Mouse (Mus musculus) megakaryocyte progenitor cell, adult 5-6 weeks (primary cell): ENCODE measurements around the gene Adra1b. TPM values are rescaled to one million over a fixed set of nuclear protein-coding genes. Genes with fewer than 3 reads are reported as not detected.

Source experiments
- ATAC-seq: replicated peaks from 2 replicates; pipeline ENCODE4 v1.8.0; 2016; ENCODE audit warnings: mild to moderate bottlenecking, moderate TSS enrichment, inconsistent platforms; ENCODE audit not compliant: poor library complexity
- total RNA-seq, 2 experiments: library from RNA; stranded (forward) in 1 of 2; stranded (reverse) in 1 of 2; fragments of 157-497, 149-512 nt in 1 of 2; fragments of 200-1000 nt in 1 of 2; gene quantifications; 2 replicates each; pipeline versions ENCODE4 v1.2.3 to v1.2.4; 2015 to 2017

The Adra1b gene
- total RNA-seq (2015): not detected in 2 replicates
- total RNA-seq (2017): not detected in 2 replicates

DNA sequence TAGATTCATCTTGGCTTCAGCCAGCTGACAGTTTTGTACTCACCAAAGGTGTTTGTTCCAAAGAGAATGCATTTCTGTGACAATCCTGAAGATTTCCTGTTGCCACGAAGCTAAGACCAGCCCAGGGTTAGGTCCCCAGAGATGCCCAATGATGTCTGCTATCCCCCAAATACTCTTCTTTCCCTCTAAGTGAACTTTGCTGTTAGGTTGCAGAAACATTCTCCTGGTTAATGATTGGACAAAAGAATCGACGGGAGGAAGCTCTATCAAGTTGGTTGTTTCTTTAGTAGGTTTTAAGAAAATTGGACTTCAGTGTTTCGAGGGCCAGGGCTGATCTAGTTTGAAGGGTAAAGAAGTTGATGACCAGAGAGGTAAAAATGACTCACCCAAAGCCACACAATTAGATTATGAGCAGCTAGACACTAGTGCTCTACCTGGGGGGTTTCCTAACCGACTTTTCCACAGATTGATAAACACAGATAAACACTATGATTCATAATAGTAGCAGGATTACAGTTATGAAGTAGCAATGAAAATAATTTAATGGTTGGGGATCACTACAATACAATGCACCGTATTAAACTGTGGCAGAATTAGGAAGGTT lies at the start of gene Adra1b:
Gene Adra1b (minus strand): TSS at position 160 of the 604 bp plus-strand sequence.
- no peak for ATAC-seq

DNA sequence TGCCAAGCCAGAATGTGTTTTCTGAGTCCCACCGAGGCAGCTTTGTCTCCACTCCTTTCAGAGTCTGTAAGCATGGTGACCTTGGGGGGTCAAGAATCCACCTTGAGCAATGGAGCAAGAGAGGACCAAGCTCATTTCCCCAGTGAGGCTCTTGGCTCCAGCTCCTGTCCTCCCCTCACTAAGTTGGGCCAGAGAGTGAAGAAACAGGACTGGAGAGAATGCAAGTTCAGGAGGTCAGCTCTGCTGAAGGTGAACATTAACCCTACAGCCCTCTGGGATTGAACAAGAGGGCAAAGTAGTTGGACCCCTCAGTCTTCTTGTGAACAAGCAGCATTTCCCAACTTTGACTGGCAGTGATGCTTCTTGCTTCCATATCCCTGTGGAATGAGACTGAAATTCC lies 49.3 kb upstream of the Adra1b start:
- ATAC-seq: no peak

DNA sequence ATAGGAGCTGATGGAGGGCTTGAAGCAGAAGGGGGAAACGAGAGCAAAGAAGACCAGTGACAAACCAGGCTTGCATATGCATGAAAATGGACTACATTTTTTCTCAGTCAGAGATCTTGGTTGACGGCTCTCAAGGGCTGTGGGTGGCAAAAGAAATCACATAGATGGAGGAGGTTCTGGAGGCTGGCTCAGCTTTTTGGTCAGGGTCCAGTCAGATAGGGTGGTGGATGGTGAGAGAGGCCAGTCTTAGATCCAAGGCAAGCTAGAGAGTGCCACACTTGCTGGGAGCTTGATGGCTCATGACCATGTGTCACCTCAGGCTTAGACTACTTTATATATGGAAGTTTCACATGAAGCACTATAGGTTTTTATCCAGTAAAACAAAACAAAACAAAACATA lies 42.8 kb upstream of the Adra1b start:
- no peak for ATAC-seq

DNA sequence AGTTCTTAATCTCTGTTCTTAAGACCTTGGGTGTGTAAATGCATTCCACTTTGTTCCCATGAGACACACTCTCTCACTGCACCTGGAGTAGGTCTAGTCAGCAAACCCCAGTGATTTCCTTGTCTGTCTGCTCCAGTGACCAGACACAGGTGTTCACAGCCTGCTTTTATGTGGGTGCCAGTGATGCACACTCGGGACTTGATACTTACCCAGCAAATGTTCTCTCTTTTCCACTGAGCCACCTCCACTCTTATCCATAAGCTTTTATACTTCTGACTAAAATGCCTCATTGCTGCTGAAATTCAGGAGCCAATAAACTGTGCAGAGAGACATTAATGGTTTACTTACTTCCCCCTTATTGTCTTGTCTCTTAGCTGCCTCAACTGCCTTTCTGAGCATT lies 42.2 kb upstream of the Adra1b start:
- no peak for ATAC-seq

DNA sequence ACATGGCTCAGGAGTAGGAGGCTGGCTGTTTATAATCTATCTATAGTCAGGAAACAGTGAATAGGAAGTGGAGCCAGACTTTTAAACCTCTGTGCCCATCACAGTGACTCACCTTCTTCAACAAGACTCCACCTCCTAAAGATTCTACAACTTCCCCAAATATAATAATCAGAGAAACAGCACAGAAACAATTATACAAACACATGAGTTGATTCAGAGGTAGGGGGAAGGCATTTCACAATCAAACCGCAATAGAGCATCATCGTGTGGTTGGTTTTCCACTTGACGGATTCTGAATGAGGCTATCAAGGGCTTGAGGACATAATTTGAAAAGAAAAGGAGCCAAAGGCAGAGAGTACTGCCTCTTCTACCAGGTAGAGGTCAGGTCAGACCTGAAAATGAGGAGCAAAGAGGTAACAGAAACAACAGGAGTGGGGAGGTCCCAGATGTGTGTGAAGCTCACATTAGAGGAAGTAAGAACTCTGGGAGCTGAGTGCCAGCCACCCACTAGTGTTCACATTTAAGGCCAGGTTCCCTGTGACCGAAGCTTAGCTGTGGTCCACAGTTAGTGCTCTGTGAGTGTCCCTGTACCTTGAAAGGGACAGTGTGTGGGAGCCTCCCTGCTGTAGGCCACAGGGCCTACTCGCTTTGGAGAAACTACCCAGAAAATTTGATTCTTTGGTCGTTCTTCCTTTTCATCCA lies 39.6 kb upstream of the Adra1b start:
- peak; percentile 93 for ATAC-seq

DNA sequence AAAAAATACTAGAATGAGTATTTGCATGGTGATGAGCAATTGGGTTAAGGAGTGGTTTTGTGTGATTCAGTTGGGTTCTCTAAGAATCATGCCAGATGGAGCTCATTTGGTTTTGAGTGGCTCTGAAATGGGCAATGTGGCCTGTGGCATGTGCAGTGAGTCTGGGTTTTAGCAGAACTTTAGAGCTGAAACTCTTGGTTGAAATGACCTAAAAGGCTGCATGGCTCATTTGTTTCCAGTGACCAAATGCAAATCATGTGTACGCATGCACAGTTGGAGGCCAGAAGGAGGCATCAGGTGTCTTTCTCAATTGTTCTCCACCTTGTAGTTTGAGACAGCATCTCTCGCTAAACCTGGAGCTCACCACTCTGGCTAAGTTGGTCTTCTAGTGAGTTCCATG lies 35.0 kb upstream of the Adra1b start:
- no peak for ATAC-seq

DNA sequence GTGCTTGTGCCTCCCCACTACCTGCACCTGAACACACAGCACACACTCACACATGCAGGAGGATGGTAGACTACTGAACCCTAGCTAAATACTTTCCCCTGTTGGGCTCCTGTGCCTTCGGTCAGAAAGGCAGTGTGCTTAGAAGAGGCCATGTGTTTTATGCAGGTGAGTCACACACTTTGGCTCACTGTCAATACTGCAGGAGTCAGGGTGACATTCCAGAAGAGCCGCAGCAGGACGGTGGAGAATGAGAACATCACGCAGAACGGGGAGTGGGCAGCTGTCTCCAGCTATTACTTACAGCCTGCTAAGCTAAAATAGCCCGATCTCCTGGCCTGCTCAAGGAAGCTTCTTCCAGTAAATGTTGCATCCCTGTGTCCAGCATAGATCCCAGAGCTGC lies 32.5 kb upstream of the Adra1b start:
- no peak for ATAC-seq

- no peak for ATAC-seq
These were observed 32.0 kb upstream of the Adra1b start for GRCm38 (mm10) chr11:43933000-43933399.

GRCm38 (mm10) chr11:43930191-43930590 lies 29.2 kb upstream of the Adra1b start:
- ATAC-seq: no peak

- ATAC-seq: no peak
These were observed 28.7 kb upstream of the Adra1b start for GRCm38 (mm10) chr11:43929706-43930105.

GRCm38 (mm10) chr11:43929178-43929577 lies 28.2 kb upstream of the Adra1b start:
- no peak for ATAC-seq

DNA sequence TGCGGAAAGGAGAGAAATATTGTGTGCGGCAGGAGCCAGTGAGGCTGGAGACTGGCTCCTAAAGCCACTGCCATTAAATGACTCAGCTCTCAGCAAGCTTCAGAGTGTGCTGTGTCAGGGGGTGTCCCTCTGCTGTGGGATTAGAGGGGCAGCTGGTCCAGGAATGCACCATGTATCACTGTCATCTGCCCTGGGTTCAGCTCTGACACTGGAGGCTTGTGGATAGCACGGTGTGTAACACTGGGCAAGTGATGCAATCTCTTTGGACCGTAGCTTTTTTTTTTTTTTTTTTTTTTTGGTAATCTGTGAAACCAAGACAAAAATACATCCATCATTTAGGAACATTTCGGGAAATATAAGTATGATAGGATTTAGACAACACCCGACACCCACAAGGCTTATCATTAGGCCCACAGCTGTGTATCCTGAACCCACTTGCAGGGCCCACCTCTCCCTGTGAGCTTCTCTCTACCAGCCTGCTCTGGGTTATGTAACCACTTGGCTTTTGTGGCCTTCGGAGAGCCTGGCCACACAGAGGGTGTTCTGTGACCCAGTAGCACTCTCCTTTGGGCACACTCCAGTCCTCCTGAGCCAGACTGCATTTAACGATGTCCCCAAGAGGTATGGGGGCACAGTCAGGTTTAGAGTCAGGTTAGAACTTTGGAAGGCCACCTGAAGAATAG lies 26.3 kb upstream of the Adra1b start:
- ATAC-seq: no peak

DNA sequence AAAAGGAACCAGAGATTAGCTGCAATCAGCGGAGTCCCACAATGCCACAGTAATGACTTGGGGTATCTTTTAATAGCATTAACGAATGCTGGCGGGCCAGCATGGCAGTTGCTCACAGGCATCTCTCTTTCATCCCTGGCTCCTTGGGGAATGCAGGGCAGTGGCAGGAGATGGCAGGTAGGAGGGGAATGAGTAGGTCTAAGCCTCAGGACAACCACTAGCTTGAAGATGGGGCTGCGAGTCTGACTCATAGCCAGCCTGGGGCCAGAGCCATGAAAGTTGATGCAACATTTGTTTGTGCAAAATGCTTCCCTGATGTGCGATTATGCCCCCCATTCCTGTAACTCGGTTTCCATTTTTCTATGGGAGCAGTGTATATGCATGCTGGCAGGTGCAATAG lies 25.2 kb upstream of the Adra1b start:
- ATAC-seq: no peak

GRCm38 (mm10) chr11:43925584-43925983 lies 24.6 kb upstream of the Adra1b start:
- no peak for ATAC-seq

DNA sequence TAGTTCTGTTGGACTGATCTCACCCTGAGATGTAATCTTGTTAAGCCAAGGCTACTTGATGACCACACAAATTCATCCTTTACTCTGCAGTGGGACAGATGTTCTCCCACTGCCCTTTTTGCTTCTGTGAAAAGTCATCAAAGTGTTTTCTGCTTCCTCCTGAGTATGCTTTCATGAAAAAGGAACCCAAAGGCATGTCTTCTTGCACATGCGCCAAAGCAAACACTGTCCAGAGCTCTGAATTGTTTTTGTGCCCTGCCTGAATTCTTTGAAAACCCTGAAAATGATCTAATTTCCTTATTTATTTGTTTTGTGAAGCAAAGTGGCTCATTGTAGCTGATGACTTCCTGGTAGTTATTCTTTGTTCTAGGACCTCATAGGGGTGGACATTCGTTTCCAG lies 20.7 kb upstream of the Adra1b start:
- ATAC-seq: no peak

DNA sequence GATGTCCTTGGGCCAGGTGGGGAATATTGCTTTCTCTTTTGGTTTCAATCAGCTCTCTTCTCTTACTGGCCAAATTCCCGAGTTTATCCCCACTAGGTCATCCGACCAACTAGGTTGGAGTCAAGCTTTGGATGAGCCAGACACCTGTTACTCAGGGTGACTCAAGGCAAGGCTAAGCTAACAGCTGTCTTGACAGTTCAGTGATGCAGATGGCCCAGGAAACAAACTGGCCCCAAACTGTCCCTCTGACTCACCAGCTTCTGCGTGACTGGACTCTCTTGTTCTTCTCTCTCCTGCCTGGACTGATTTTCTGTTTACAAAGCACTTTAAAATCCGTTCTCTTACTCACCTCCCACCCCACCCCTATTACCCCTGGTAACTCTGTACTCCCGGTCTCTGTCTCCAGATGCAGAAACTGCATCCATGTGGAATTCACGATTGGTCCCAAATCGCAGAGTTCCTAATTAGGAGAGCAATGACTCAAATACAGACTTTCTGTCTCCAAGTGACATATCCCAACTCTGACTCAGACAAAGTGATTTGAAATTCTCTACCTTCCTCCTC lies 18.6 kb upstream of the Adra1b start:
- no peak for ATAC-seq

GRCm38 (mm10) chr11:43914552-43915447 lies 13.8 kb upstream of the Adra1b start:
- ATAC-seq: no peak

GRCm38 (mm10) chr11:43912136-43912888 lies 11.3 kb upstream of the Adra1b start:
- no peak for ATAC-seq

DNA sequence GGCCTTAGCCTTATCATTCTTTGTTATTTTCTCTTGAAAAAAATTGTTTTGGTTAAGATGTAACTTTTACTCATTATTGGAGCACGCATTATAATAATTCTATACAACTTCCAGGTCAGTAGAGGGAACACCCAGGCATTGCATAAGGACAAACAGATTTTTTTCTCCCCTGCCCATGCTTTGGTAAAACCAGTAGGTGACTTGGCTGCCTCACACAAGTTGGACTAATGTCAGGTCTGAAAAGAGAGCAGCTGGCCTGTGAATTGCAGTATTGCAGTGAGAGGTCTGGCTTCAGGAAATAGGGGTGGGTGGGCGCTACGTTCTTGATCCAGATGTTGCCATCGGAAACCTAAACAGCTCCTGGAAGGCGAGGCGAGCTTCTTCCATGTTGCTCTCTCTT lies 10.6 kb upstream of the Adra1b start:
- ATAC-seq: no peak

- ATAC-seq: no peak
These were observed 2.3 kb upstream of the Adra1b start for GRCm38 (mm10) chr11:43903351-43903750.
